Mouse (Mus musculus) midbrain, embryonic 13.5 days (tissue): Measurements from ENCODE around the gene Ncs1. TPM values are rescaled to one million over a fixed set of nuclear protein-coding genes. Genes with fewer than 3 reads are reported as not detected.

ENCODE experiments used
- ATAC-seq: fragments of 200-750 bp; cut with Nextera tagmentation; 2 replicates; pipeline ENCODE4 v1.8.0; 2017; ENCODE audit warnings: mild to moderate bottlenecking, moderate TSS enrichment, moderate library complexity
- H3K27ac ChIP-seq: fragments of 300-500 bp; sonication (generic); 2 replicates; pipeline ENCODE4 v1.5.1; 2015; ENCODE audit warnings: inconsistent platforms, mild to moderate bottlenecking, moderate library complexity
- H3K27me3 ChIP-seq: fragments of 300-500 bp; sonication (generic); 2 replicates; pipeline ENCODE4 v1.6.1; 2015; ENCODE audit warnings: mild to moderate bottlenecking, inconsistent platforms
- H3K36me3 ChIP-seq: fragments of 300-500 bp; sonication (generic); 2 replicates; pipeline ENCODE4 v1.6.1; 2015; ENCODE audit warnings: mild to moderate bottlenecking, inconsistent platforms
- H3K4me1 ChIP-seq: fragments of 300-500 bp; sonication (generic); replicated peaks from 2 replicates; pipeline ENCODE4 v1.6.1; 2015; ENCODE audit warnings: inconsistent platforms
- H3K4me2 ChIP-seq: fragments of 300-500 bp; sonication (generic); replicated peaks from 2 replicates; pipeline ENCODE4 v1.6.1; 2015; ENCODE audit warnings: moderate library complexity, mild to moderate bottlenecking, inconsistent platforms
- H3K4me3 ChIP-seq: fragments of 300-500 bp; sonication (generic); replicated peaks from 2 replicates; pipeline ENCODE4 v1.5.1; 2015; ENCODE audit warnings: mild to moderate bottlenecking, inconsistent platforms
- H3K9ac ChIP-seq: fragments of 300-500 bp; sonication (generic); replicated peaks from 2 replicates; pipeline ENCODE4 v1.6.1; 2015; ENCODE audit warnings: mild to moderate bottlenecking, inconsistent platforms
- H3K9me3 ChIP-seq: fragments of 300-500 bp; sonication (generic); 2 replicates; pipeline ENCODE4 v1.6.1; 2016; ENCODE audit warnings: mild to moderate bottlenecking, inconsistent platforms
- WGBS: fragments of 180-500 bp; shearing (Covaris S2); methylation state at CpG from one replicate; pipeline ENCODE4 v1.1.7; 2015; 5-methylcytosine and 5-hydroxymethylcytosine counted together
- polyA plus RNA-seq: library from polyadenylated mRNA; unstranded; fragments of >200 nt; fragmentation: Nextera tagmentation; extraction: Ambion mirVana; gene quantifications from 2 replicates; pipeline ENCODE4 v1.2.1, GENCODE M21; 2015

Gene Ncs1
- polyA plus RNA-seq, 1 experiment from 2014 or later, result 116 TPM

DNA sequence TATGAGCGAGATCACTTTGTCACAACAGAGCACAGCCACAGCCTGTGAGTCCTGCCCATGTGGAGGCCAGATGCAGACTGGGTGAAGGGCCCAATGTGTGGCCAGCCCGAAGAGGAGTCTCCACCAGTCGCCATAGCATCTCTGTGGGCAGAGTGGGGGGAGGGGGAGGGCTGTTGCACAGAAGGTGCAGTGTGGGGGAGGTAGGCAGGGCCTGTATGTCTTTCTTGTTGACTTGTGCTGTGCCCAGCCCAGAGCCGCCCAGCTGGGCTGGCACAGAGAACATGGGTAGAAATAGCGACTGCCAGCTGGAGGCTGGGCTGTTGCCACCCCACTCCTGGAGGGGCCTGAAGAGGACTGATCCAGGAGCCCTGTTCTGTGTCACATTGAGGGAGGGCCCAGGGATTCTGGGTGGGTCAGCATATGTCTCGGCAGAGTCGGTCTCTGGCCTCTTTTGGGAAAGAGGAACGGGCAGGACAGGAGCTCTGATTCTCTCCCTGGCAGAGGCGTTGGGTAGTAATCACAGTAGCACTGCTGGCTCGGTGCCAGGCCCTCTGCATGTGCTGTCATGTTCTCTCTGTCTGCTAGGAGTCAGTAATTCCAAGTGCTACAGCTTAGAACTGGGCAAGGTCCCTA, 18.2 kb downstream of the Ncs1 start:
- no peaks in the 10 kb centered on the region for H3K27me3 ChIP-seq
- H3K9me3 ChIP-seq, result no peaks in the 10 kb centered on the region
- 49% methylated on average over 10 of the region's 10 CpGs for WGBS
- H3K27ac ChIP-seq, result peak overlapping the region; percentile 70
- no peak overlapping the region for H3K4me3 ChIP-seq
- H3K4me1 ChIP-seq, result peaks cover 80% of the 10 kb centered on the region
- no peak overlapping the region for H3K4me2 ChIP-seq
- peaks cover 10% of the 10 kb centered on the region; the same call in 1 of the 2 replicates for H3K36me3 ChIP-seq
- peak; percentile 39 for ATAC-seq
- no peak overlapping the region; the same call in 1 of the 2 replicates for H3K9ac ChIP-seq

DNA sequence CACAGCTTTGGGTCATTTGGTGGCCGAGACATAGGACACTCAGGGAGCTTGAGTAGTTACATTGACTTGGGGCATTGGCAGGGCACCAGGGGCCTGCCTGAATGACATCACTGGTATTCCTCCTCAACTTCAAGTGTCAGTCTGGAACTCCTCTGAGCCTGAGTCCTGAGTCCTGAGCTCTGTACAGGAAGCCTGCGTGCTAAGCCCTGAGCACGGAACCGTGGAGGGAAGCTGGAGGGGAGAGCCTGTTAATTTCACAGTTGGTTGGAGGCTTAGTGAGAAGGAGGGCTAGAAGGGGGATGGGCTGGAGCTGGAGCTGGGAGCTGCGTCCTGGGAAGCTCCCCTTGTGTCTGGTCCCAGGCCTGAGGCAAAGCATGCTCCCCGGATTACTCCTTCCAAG, 21.8 kb downstream of the Ncs1 start:
- WGBS, result 17% methylated on average over 6 of the region's 6 CpGs
- Histone ChIP-seq H3K4me3 (no peak overlapping the region), H3K4me2 (no peak overlapping the region), H3K27me3 (no peaks in the 10 kb centered on the region), H3K36me3 (peaks cover 13% of the 10 kb centered on the region), H3K9me3 (no peaks in the 10 kb centered on the region), H3K9ac (no peak overlapping the region), H3K4me1 (peaks cover 68% of the 10 kb centered on the region), H3K27ac (peak overlapping the region; percentile 52)
- ATAC-seq, result peak; percentile 37; the same call in 1 of the 2 replicates

DNA sequence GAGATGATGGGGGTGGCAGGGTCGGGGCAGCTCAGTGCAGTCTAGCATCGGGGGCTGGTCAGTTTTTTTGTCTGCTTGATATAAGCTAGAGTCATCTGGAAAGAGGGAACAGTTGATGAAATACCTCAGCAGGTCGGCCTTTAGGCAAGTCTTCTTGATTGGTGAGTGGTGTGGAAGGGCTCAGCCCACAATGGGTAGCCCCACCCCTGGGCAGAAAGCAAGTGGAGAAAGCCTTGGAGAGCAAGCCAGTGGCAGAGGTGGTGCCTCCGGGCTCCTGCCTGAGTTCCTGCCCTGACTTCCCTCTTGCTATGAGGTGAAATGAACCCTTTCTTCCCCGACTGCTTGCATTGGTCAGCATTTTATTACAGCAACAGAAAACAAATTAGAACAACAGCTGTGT, 23.0 kb downstream of the Ncs1 start:
- Histone ChIP-seq H3K4me3 (no peak overlapping the region), H3K9me3 (no peaks in the 10 kb centered on the region), H3K27me3 (no peaks in the 10 kb centered on the region), H3K27ac (no peak overlapping the region; the same call in 1 of the 2 replicates), H3K36me3 (peaks cover 14% of the 10 kb centered on the region), H3K4me1 (peaks cover 56% of the 10 kb centered on the region), H3K4me2 (no peak overlapping the region), H3K9ac (no peak overlapping the region)
- ATAC-seq, result 0 out of 2 replicates have a peak, but pooled peaks have one; percentile 1
- WGBS, result 38% methylated on average over 5 of the region's 5 CpGs

DNA sequence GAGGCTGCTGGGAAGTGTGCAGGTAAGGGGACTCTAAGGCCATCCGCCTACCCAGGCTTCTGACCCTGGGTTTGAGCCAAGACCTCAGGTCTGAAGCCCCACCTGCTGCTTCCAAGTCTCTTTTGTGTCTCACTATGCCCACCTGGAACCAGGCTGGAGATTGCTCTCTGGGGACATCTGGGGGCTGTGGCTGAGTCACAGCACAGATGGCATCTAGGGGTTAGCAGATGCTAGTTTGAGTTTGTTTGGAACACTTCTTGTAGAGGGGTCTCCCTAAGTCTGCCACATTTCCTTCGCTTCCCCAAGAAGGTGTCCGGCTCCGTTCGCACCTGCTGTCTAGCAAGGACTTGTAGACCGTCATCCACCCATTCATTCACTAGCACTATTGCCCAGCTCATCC, 23.6 kb downstream of the Ncs1 start:
- H3K4me3 ChIP-seq, result no peak overlapping the region
- no peak for ATAC-seq
- H3K27me3 ChIP-seq, result no peaks in the 10 kb centered on the region
- peaks cover 14% of the 10 kb centered on the region for H3K36me3 ChIP-seq
- H3K27ac ChIP-seq, result no peak overlapping the region
- H3K4me2 ChIP-seq, result no peak overlapping the region
- no peak overlapping the region for H3K9ac ChIP-seq
- H3K9me3 ChIP-seq, result no peaks in the 10 kb centered on the region
- WGBS, result 93% methylated on average over 6 of the region's 6 CpGs
- peaks cover 54% of the 10 kb centered on the region for H3K4me1 ChIP-seq

- 96% methylated on average over 10 of the region's 10 CpGs for WGBS
- Histone ChIP-seq H3K27me3 (no peaks in the 10 kb centered on the region), H3K9me3 (no peaks in the 10 kb centered on the region), H3K9ac (no peak overlapping the region), H3K27ac (no peak overlapping the region), H3K4me1 (peaks cover 47% of the 10 kb centered on the region), H3K4me3 (no peak overlapping the region), H3K4me2 (no peak overlapping the region), H3K36me3 (peaks cover 14% of the 10 kb centered on the region)
- no peak for ATAC-seq
Observed at GRCm38 (mm10) chr2:31269847-31270246, 24.2 kb downstream of the Ncs1 start.

DNA sequence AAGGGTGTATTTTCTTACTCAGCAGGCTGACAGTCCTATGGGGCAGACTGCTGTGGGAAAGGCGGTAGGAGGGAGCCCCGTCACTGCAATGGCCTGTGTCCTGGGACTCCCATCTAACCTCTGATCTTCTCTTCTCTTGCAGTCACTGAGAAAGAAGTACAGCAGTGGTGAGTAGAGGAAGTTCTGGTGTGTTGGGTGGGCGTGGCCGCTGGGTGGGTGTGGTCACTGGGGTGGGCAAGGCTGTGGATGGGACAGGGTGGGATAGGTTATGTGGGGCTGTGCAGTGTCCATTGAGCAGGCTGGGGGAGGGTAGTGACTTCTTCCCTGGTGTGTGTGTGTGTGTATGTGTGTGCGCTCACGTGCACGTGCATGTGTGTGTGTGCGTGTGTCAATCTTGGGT, 24.8 kb downstream of the Ncs1 start:
- Histone ChIP-seq H3K4me2 (no peak overlapping the region), H3K27me3 (no peaks in the 10 kb centered on the region), H3K36me3 (peaks cover 18% of the 10 kb centered on the region), H3K9ac (no peak overlapping the region), H3K4me1 (peaks cover 41% of the 10 kb centered on the region), H3K4me3 (no peak overlapping the region), H3K27ac (no peak overlapping the region), H3K9me3 (no peaks in the 10 kb centered on the region)
- no peak for ATAC-seq
- WGBS, result 92% methylated on average over 8 of the region's 8 CpGs

DNA sequence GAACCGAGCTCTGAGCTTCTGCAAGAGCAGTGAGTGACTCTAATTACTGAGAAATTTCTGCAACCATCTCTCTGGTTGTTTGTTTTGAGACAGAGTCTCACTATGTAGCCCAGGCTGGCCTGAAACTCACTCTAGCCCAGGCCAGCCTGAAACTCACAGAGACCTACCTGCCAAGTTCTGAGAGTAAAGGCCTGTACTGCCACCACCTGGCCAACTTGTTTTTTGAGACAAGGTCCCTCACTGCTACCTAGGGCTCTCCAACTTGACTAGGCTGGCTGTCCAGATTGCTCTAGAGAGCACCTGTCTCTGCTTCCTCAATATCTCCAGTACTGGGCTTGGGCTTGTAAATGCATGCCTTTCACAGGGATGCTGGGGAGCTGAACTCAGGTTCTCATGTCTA, 25.4 kb downstream of the Ncs1 start:
- 87% methylated on average over 1 of the region's 1 CpGs for WGBS
- Histone ChIP-seq H3K27me3 (no peaks in the 10 kb centered on the region), H3K9ac (no peak overlapping the region), H3K4me3 (no peak overlapping the region), H3K9me3 (no peaks in the 10 kb centered on the region), H3K4me1 (peaks cover 35% of the 10 kb centered on the region), H3K36me3 (peaks cover 24% of the 10 kb centered on the region), H3K4me2 (no peak overlapping the region), H3K27ac (no peak overlapping the region)
- no peak for ATAC-seq

- Histone ChIP-seq H3K9me3 (no peaks in the 10 kb centered on the region), H3K36me3 (peaks cover 39% of the 10 kb centered on the region), H3K27ac (no peak overlapping the region), H3K4me3 (no peak overlapping the region), H3K27me3 (no peaks in the 10 kb centered on the region), H3K4me2 (no peak overlapping the region), H3K4me1 (peaks cover 8% of the 10 kb centered on the region; the same call in 1 of the 2 replicates), H3K9ac (no peak overlapping the region)
- 86% methylated on average over 6 of the region's 6 CpGs for WGBS
- no peak for ATAC-seq
Observed at GRCm38 (mm10) chr2:31274993-31275392, 29.4 kb downstream of the Ncs1 start.

DNA sequence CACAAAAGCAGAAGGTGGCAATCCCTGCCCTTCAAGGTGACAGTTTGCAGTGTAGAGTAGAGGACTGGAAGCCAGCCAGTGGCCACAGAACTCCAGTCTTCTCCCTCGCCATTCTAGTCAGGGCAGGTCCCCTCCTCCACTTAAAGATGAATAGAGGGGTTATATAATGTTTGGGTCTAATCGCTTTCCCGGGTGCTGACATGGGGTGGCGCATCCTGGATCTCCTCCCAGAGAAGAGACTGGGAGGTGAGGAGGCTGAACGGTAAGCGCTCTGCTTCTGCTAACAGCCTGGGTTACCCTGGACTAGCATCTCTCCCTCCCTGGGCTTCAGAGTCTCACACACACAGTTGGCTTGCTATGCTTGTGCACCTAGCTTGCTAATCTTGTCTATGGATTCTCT, 32.2 kb downstream of the Ncs1 start:
- no peak for ATAC-seq
- H3K27me3 ChIP-seq, result no peaks in the 10 kb centered on the region
- no peak overlapping the region for H3K4me3 ChIP-seq
- H3K4me2 ChIP-seq, result no peak overlapping the region
- no peak overlapping the region for H3K9ac ChIP-seq
- H3K36me3 ChIP-seq, result peaks cover 51% of the 10 kb centered on the region
- no peak overlapping the region for H3K27ac ChIP-seq
- peaks cover 8% of the 10 kb centered on the region; the same call in 1 of the 2 replicates for H3K4me1 ChIP-seq
- 84% methylated on average over 6 of the region's 6 CpGs for WGBS
- H3K9me3 ChIP-seq, result no peaks in the 10 kb centered on the region

- Histone ChIP-seq H3K9me3 (no peaks in the 10 kb centered on the region), H3K27ac (no peak overlapping the region), H3K36me3 (peaks cover 57% of the 10 kb centered on the region), H3K27me3 (no peaks in the 10 kb centered on the region), H3K9ac (peak overlapping the region; percentile 20; the same call in 1 of the 2 replicates), H3K4me1 (peaks cover 8% of the 10 kb centered on the region; the same call in 1 of the 2 replicates), H3K4me2 (no peak overlapping the region), H3K4me3 (no peak overlapping the region)
- no peak for ATAC-seq
- 54% methylated on average over 5 of the region's 5 CpGs for WGBS
Observed at GRCm38 (mm10) chr2:31278483-31278882, 32.9 kb downstream of the Ncs1 start.

GRCm38 (mm10) chr2:31281138-31281537, 35.5 kb downstream of the Ncs1 start:
- Histone ChIP-seq H3K27ac (no peak overlapping the region), H3K4me3 (no peak overlapping the region), H3K4me2 (no peak overlapping the region), H3K9me3 (no peaks in the 10 kb centered on the region), H3K27me3 (no peaks in the 10 kb centered on the region), H3K4me1 (peaks cover 5% of the 10 kb centered on the region; the same call in 1 of the 2 replicates), H3K36me3 (peaks cover 71% of the 10 kb centered on the region), H3K9ac (no peak overlapping the region)
- 85% methylated on average over 8 of the region's 8 CpGs for WGBS
- ATAC-seq, result no peak

DNA sequence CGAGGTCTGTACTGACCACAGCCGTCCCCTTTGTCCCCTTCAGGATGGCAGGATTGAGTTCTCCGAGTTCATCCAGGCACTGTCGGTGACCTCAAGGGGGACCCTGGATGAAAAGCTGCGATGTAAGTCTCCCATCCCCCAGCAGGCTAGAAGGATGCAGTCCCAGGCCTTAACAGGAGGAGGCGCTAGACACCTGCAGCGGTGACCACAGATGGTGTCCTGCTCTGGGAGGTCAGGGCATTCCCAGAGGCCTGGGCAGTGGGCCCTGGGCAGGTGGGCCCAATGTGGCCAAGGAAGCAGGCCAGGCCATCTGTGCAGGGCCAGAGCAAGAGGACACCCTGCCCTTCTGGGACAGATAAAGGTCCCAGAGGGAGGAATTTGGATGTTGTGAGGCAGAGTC, 36.6 kb downstream of the Ncs1 start:
- ATAC-seq, result no peak
- H3K9me3 ChIP-seq, result no peaks in the 10 kb centered on the region
- H3K36me3 ChIP-seq, result peaks cover 74% of the 10 kb centered on the region
- no peak overlapping the region for H3K9ac ChIP-seq
- 42% methylated on average over 7 of the region's 7 CpGs for WGBS
- no peak overlapping the region for H3K4me3 ChIP-seq
- H3K4me1 ChIP-seq, result peaks cover 5% of the 10 kb centered on the region; the same call in 1 of the 2 replicates
- H3K4me2 ChIP-seq, result no peak overlapping the region
- H3K27ac ChIP-seq, result no peak overlapping the region
- H3K27me3 ChIP-seq, result no peaks in the 10 kb centered on the region

GRCm38 (mm10) chr2:31282880-31283279, 37.3 kb downstream of the Ncs1 start:
- H3K9ac ChIP-seq, result no peak overlapping the region
- 94% methylated on average over 12 of the region's 12 CpGs for WGBS
- H3K4me2 ChIP-seq, result no peak overlapping the region
- H3K4me1 ChIP-seq, result peaks cover 5% of the 10 kb centered on the region; the same call in 1 of the 2 replicates
- H3K27ac ChIP-seq, result no peak overlapping the region
- no peak overlapping the region for H3K4me3 ChIP-seq
- ATAC-seq, result no peak
- peaks cover 78% of the 10 kb centered on the region for H3K36me3 ChIP-seq
- H3K9me3 ChIP-seq, result no peaks in the 10 kb centered on the region
- H3K27me3 ChIP-seq, result no peaks in the 10 kb centered on the region
